Mouse (Mus musculus): ENCODE results near the gene Gbx2.

Gene Gbx2

GRCm38 (mm10) chr1:89934316-89935260 is 3.6 kb upstream of the Gbx2 start:
- DNase-seq, result no peak

- no peak for DNase-seq
Measured at GRCm38 (mm10) chr1:89933786-89934185, 2.8 kb upstream of the Gbx2 start.

GRCm38 (mm10) chr1:89933028-89933427 is 2.0 kb upstream of the Gbx2 start:
- no peak for DNase-seq

GRCm38 (mm10) chr1:89932616-89933015 is 1.6 kb upstream of the Gbx2 start:
- DNase-seq, result no peak

- DNase-seq, result no peak
Measured at GRCm38 (mm10) chr1:89932021-89932423, 1.0 kb upstream of the Gbx2 start.

GRCm38 (mm10) chr1:89930551-89930950 is 428 bp downstream of the Gbx2 start:
- no peak for DNase-seq

- DNase-seq, result peak; percentile 13
Measured at GRCm38 (mm10) chr1:89929721-89930505, 1.1 kb downstream of the Gbx2 start.

- no peak for DNase-seq
Measured at GRCm38 (mm10) chr1:89929181-89929580, 1.8 kb downstream of the Gbx2 start.

- DNase-seq, result no peak
Measured at GRCm38 (mm10) chr1:89928676-89929075, 2.3 kb downstream of the Gbx2 start.

GRCm38 (mm10) chr1:89927061-89927661 is 3.8 kb downstream of the Gbx2 start:
- no peak for DNase-seq

- no peak for DNase-seq
Measured at GRCm38 (mm10) chr1:89926583-89927060, 4.4 kb downstream of the Gbx2 start.

- no peak for DNase-seq
Measured at GRCm38 (mm10) chr1:89925501-89926190, 5.3 kb downstream of the Gbx2 start.

- no peak for DNase-seq
Measured at GRCm38 (mm10) chr1:89923642-89924020, 7.3 kb downstream of the Gbx2 start.

GRCm38 (mm10) chr1:89922883-89923641 is 7.9 kb downstream of the Gbx2 start:
- no peak for DNase-seq

GRCm38 (mm10) chr1:89922282-89922681 is 8.7 kb downstream of the Gbx2 start:
- no peak for DNase-seq

GRCm38 (mm10) chr1:89921806-89922205 is 9.2 kb downstream of the Gbx2 start:
- DNase-seq, result no peak

GRCm38 (mm10) chr1:89919206-89919605 is 11.8 kb downstream of the Gbx2 start:
- no peak for DNase-seq

GRCm38 (mm10) chr1:89918111-89918510 is 12.9 kb downstream of the Gbx2 start:
- no peak for DNase-seq

- DNase-seq, result no peak
Measured at GRCm38 (mm10) chr1:89913611-89914010, 17.4 kb downstream of the Gbx2 start.

GRCm38 (mm10) chr1:89912392-89912791 is 18.6 kb downstream of the Gbx2 start:
- DNase-seq, result no peak

GRCm38 (mm10) chr1:89909796-89910195 is 21.2 kb downstream of the Gbx2 start:
- DNase-seq, result no peak

GRCm38 (mm10) chr1:89902641-89903040 is 28.3 kb downstream of the Gbx2 start:
- no peak for DNase-seq
